Mouse (Mus musculus) midbrain, postnatal 0 days (tissue): ENCODE measurements around the gene Tmem26. TPM values are rescaled to one million over a fixed set of nuclear protein-coding genes. Genes with fewer than 3 reads are reported as not detected.

Source experiments
- ATAC-seq: fragments of 200-750 bp; cut with Nextera tagmentation; 2 replicates; pipeline ENCODE4 v1.8.0; 2017; ENCODE audit warnings: moderate number of reproducible peaks, mild to moderate bottlenecking, moderate TSS enrichment, moderate library complexity; ENCODE audit not compliant: low FRiP score
- DNase-seq: peaks from one replicate; pipeline ENCODE4 v3.0.0-alpha.2; 2015; ENCODE audit warnings: low spot score
- H3K27ac ChIP-seq: fragments of 300-500 bp; sonication (generic); 2 replicates; pipeline ENCODE4 v1.5.1; 2014; ENCODE audit warnings: low read depth, mild to moderate bottlenecking, low read length, mixed read lengths
- H3K27me3 ChIP-seq: fragments of 300-500 bp; sonication (generic); 2 replicates; pipeline ENCODE4 v1.6.1; 2014; ENCODE audit warnings: low read length, control low read depth, mixed read lengths; ENCODE audit not compliant: insufficient read depth
- H3K36me3 ChIP-seq: fragments of 300-500 bp; sonication (generic); 2 replicates; pipeline ENCODE4 v1.6.1; 2014; ENCODE audit warnings: low read length, control low read depth, mixed read lengths; ENCODE audit not compliant: insufficient read depth
- H3K4me1 ChIP-seq: fragments of 300-500 bp; sonication (generic); 2 replicates; pipeline ENCODE4 v1.6.1; 2014; ENCODE audit warnings: mild to moderate bottlenecking, control low read depth, antibody characterized with exemption, low read length, mixed read lengths; ENCODE audit not compliant: insufficient read depth
- H3K4me2 ChIP-seq: fragments of 300-500 bp; sonication (generic); 2 replicates; pipeline ENCODE4 v1.6.1; 2014; ENCODE audit warnings: low read depth, mild to moderate bottlenecking, low read length, mixed read lengths; ENCODE audit not compliant: poor library complexity, severe bottlenecking
- H3K4me3 ChIP-seq: fragments of 300-500 bp; sonication (generic); 2 replicates; pipeline ENCODE4 v1.5.1; 2014; ENCODE audit warnings: low read depth, mild to moderate bottlenecking, low read length, moderate library complexity
- H3K9ac ChIP-seq: fragments of 300-500 bp; sonication (generic); replicated peaks from 2 replicates; pipeline ENCODE4 v1.6.1; 2014; ENCODE audit warnings: mild to moderate bottlenecking, low read length, moderate library complexity, mixed read lengths; ENCODE audit not compliant: poor library complexity, severe bottlenecking
- H3K9me3 ChIP-seq: fragments of 300-500 bp; sonication (generic); 2 replicates; pipeline ENCODE4 v1.6.1; 2016; ENCODE audit warnings: low read length, control low read depth
- CTCF ChIP-seq: IDR thresholded peaks from 2 replicates; pipeline ENCODE4 v1.5.1; 2016; ENCODE audit warnings: antibody characterized with exemption, mild to moderate bottlenecking
- WGBS: fragments of 180-500 bp; shearing (Covaris S2); extraction: QIAGEN DNeasy Blood & Tissue Kit; methylation state at CpG from one replicate; pipeline ENCODE4 v1.1.7; 2014; 5-methylcytosine and 5-hydroxymethylcytosine counted together
- polyA plus RNA-seq: library from polyadenylated mRNA; unstranded; fragments of >200 nt; fragmentation: Nextera tagmentation; extraction: Ambion mirVana; gene quantifications from 2 replicates; pipeline ENCODE4 v1.2.1, GENCODE M21; 2015
- total RNA-seq: library from RNA; depleted of rRNA; stranded (reverse); fragments of >200 nt; gene quantifications from 2 replicates; pipeline ENCODE4 v1.2.3, GENCODE M21; 2014

Gene Tmem26
- total and polyA plus RNA-seq, 2 experiments from 2014 or later = 6.2 to 10.7 TPM

GRCm38 (mm10) chr10:68715396-68715795, 8.1 kb upstream of the Tmem26 start:
- H3K36me3 ChIP-seq = no peaks in the 10 kb centered on the region
- no peak overlapping the region for H3K4me3 ChIP-seq
- no peak overlapping the region for H3K9ac ChIP-seq
- no peaks in the 10 kb centered on the region for H3K4me1 ChIP-seq
- DNase-seq (no peak), ATAC-seq (no peak)
- H3K4me2 ChIP-seq = no peak overlapping the region
- H3K27ac ChIP-seq = no peak overlapping the region
- H3K9me3 ChIP-seq = no peaks in the 10 kb centered on the region
- H3K27me3 ChIP-seq = no peaks in the 10 kb centered on the region
- WGBS = 94% methylated on average over 3 of the region's 3 CpGs
- no peak for TF ChIP-seq CTCF

- Histone ChIP-seq H3K4me3 (no peak overlapping the region), H3K36me3 (no peaks in the 10 kb centered on the region), H3K9ac (no peak overlapping the region), H3K4me2 (no peak overlapping the region), H3K27me3 (no peaks in the 10 kb centered on the region), H3K9me3 (no peaks in the 10 kb centered on the region), H3K27ac (no peak overlapping the region), H3K4me1 (0 out of 2 replicates have a peak, but pooled peaks cover 1% of the 10 kb centered on the region)
- no peak for ATAC-seq
- WGBS = 83% methylated on average over 3 of the region's 3 CpGs
- no peak for DNase-seq
- TF ChIP-seq CTCF = no peak
Observed at GRCm38 (mm10) chr10:68718375-68718774, 5.1 kb upstream of the Tmem26 start.

- WGBS = 62% methylated on average over 5 of the region's 5 CpGs
- H3K9ac ChIP-seq = no peak overlapping the region
- no peaks in the 10 kb centered on the region for H3K9me3 ChIP-seq
- H3K36me3 ChIP-seq = no peaks in the 10 kb centered on the region
- H3K4me2 ChIP-seq = no peak overlapping the region
- no peak for TF ChIP-seq CTCF
- peaks cover 8% of the 10 kb centered on the region for H3K4me1 ChIP-seq
- H3K27ac ChIP-seq = no peak overlapping the region
- no peaks in the 10 kb centered on the region; the same call in 1 of the 2 replicates for H3K27me3 ChIP-seq
- DNase-seq (no peak), ATAC-seq (no peak)
- H3K4me3 ChIP-seq = no peak overlapping the region
Observed at GRCm38 (mm10) chr10:68720887-68721400, 2.5 kb upstream of the Tmem26 start.

GRCm38 (mm10) chr10:68723015-68723414, 431 bp upstream of the Tmem26 start:
- Histone ChIP-seq H3K36me3 (no peaks in the 10 kb centered on the region), H3K27ac (no peak overlapping the region), H3K9ac (no peak overlapping the region), H3K9me3 (no peaks in the 10 kb centered on the region), H3K4me1 (peaks cover 8% of the 10 kb centered on the region), H3K27me3 (no peaks in the 10 kb centered on the region; the same call in 1 of the 2 replicates), H3K4me2 (peak overlapping the region; percentile 94; the same call in 1 of the 2 replicates), H3K4me3 (no peak overlapping the region)
- ATAC-seq = no peak
- DNase-seq = no peak
- WGBS = 44% methylated on average over 7 of the region's 7 CpGs
- no peak for TF ChIP-seq CTCF

GRCm38 (mm10) chr10:68724361-68724720, 895 bp downstream of the Tmem26 start:
- Histone ChIP-seq H3K4me2 (peak overlapping the region; percentile 94), H3K27ac (no peak overlapping the region), H3K9me3 (no peaks in the 10 kb centered on the region), H3K4me1 (peaks cover 8% of the 10 kb centered on the region), H3K36me3 (no peaks in the 10 kb centered on the region), H3K9ac (peak overlapping the region; percentile 14), H3K4me3 (peak overlapping the region; percentile 45), H3K27me3 (no peaks in the 10 kb centered on the region; the same call in 1 of the 2 replicates)
- no peak for TF ChIP-seq CTCF
- WGBS = under 1% methylated on average over 9 of the region's 11 CpGs
- peak; percentile 29 for DNase-seq
- ATAC-seq = no peak

GRCm38 (mm10) chr10:68727464-68727863, 4.0 kb downstream of the Tmem26 start:
- TF ChIP-seq CTCF = no peak
- Histone ChIP-seq H3K27ac (no peak overlapping the region), H3K27me3 (no peaks in the 10 kb centered on the region; the same call in 1 of the 2 replicates), H3K4me3 (no peak overlapping the region), H3K9me3 (no peaks in the 10 kb centered on the region), H3K9ac (no peak overlapping the region), H3K4me2 (no peak overlapping the region), H3K4me1 (peaks cover 8% of the 10 kb centered on the region), H3K36me3 (no peaks in the 10 kb centered on the region)
- DNase-seq = no peak
- ATAC-seq = no peak
- WGBS = 75% methylated on average over 5 of the region's 5 CpGs
